Mouse (Mus musculus): ENCODE results near the gene Dnajc5.

Dnajc5 gene

DNA sequence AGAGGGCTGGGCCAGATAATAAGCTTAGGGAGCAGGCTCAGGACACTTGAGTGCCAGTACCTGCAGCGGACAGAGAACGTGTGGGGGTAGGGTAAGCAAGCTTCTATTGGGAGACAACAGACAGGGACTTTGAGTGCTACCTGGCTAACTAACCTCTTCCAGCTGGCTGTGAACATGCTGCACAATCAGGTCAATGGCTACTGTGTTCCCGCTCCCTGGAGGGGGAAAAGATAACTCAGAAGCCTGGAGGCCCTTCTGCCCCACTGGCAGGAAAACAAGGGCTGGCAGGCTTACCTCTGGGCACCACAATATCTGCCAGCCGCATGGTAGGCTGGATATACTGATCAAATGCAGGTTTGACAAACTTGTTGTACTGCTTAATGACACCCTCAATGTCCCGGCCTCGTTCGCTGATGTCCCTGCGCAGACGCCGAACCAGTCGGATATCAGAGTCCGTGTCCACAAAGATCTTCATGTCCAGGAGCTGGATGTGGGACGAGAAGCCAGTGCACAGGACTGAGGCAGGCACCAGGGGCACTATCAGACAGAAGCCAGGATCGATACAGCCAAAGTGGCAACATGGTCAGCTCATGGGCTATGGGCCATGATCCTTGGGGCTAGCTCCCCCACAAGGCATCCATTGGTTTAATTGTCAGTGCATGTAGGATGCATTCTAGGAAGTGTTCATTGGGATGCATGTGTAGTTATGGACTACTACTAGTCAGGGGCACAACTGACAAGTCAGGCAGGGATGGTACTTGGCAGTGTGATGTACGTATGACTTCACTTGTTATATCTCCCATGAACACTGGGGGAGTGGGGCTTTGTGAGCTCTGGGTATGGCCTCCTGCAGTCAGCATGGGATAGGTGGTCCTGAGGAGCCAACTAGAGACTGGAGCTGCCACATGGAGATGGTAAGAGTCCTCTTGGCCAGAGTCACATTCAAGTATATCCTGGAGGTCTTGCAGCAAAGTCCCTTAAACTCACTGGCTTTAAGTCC lies 52.9 kb downstream of the Dnajc5 start:
- peak; percentile 12 to 61 for DNase-seq (ENCODE audit: low spot score in 2 of 2)

DNA sequence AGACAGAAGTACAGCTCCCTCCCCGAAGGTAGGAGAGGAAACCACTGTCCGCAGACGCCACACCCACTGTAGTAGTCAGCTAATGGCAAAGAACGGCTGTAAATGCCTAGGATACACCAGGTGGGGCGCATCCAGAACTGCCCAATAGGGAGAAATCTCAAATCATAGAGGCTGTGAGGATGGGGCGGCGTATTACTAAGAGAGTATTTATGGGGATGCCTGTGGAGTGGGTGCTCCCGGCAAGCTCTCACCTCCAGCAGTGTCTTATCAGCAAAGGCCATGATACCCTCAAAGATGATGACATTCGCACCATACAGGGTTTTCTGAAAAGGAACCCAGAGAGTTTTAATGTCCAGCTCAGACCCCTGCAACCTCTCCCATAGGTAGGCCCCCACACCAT lies 53.7 kb downstream of the Dnajc5 start:
- peak in 1 of 2 experiments; percentile 55 for DNase-seq (ENCODE audit: low spot score in 2 of 2)

- DNase-seq (ENCODE audit: low spot score in 2 of 2) = peak in 1 of 2 experiments; percentile 58
Observed at GRCm38 (mm10) chr2:181574921-181575545, 54.7 kb downstream of the Dnajc5 start.

DNA sequence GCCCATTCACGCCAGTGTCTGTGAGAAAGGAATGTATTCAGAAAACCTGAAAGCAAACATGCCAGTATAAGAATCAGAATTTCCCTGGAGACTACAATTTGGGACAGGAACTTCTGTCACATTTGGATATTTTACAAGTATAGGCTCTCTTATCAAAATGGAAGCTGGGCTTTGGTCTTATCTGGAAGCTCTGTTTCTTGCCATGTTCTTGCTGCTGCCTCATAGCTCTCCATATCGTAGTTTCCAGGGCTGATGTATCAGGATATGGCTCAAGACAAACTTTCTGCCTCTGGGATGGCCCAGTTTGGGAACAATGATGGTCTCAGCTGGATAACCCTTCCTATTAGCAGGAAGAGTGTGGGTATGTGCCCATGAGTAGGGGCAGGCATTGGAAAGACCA lies 56.3 kb downstream of the Dnajc5 start:
- peak in 1 of 2 experiments; percentile 50 for DNase-seq (ENCODE audit: low spot score in 2 of 2)

GRCm38 (mm10) chr2:181577126-181577525 lies 56.8 kb downstream of the Dnajc5 start:
- peak in 1 of 2 experiments; percentile 55 for DNase-seq (ENCODE audit: low spot score in 2 of 2)

DNA sequence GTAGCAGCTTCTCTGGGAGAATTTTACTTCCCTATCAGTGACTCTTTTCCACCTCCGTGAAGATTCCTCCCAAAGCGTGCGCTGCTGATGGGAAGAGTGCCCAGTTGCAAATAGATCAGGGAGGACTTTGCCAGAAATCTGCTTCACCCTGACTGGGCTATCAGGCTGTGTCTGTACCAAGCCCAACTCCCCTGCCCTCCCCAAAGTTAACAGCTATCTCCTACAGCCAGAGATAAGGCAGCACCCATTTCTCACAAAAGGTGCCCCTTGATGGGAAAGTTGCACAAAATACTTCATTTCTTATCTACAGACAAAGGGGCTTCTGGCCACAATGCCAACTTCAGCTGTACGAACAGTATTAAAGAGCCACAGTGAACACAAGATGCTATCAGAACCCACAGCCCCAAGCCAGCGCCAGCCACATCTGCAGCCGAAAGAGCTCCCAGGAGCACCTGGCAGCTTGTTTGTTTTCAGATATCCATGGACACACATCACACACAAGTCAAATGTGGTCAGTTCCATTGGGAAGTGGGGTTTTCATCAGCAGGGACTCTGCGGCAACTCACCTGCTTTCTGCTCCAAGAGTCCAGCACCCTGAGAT lies 57.8 kb downstream of the Dnajc5 start:
- DNase-seq (ENCODE audit: low spot score in 2 of 2) = peak; percentile 18 to 59

DNA sequence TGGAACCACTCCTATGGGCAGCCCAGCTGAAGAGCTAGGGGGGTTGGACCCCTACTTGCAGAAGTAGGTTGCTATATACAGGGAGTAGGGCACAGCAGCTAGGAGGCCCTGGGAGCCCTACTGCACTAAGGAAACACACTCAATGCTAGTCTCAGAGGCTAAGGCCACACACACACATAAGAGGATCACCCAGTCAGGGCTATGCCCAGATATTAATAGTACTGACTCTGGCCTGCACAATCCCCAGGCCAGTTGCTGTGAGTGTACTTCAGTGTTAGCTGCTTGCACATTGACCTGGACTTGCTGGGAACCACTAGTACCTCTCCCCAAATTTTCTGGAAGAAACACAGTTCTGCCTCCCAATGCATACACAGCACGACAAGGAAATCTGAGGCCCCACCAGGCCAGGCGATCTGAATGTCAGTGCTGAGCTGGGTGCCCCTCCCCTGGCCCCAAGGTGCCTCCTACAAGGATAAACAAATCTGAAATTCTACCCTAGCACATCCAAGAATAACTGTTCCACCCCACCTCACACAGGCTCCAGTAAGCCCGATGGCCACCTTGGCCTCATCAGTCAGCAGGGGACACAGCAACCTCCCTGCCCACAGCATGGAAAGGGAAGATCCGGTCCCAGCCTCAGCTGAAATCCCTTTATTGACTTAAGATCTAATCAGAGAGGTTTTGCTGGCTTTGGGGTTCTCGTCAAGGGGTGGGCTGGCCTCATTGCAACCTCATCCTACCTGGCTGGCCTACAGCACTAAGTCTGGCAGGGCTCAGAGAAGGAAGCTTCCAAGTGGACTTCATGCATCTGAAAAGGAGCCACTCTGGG lies 58.7 kb downstream of the Dnajc5 start:
- DNase-seq (ENCODE audit: low spot score in 2 of 2) = peak; percentile 11 to 60

DNA sequence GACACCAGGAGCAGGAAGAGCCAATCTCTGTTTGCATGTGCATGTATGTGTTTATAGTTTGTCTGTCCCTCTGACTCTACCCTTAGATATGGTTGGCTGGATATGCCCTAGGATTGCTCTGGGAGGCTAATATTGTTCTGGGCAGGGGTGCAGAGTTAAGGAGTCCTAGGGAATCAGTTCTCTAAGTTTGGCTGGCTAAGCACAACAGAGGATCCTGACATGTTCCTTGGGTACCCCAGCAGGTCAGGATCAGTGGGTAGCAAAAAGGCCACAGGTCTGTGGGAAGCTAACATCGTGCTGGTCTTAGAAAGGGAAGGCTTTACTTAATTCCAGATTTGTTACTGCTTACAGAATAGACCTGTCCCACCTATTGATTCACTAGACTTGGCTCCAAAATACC lies 59.4 kb downstream of the Dnajc5 start:
- DNase-seq (ENCODE audit: low spot score in 2 of 2) = peak in 1 of 2 experiments; percentile 52

DNA sequence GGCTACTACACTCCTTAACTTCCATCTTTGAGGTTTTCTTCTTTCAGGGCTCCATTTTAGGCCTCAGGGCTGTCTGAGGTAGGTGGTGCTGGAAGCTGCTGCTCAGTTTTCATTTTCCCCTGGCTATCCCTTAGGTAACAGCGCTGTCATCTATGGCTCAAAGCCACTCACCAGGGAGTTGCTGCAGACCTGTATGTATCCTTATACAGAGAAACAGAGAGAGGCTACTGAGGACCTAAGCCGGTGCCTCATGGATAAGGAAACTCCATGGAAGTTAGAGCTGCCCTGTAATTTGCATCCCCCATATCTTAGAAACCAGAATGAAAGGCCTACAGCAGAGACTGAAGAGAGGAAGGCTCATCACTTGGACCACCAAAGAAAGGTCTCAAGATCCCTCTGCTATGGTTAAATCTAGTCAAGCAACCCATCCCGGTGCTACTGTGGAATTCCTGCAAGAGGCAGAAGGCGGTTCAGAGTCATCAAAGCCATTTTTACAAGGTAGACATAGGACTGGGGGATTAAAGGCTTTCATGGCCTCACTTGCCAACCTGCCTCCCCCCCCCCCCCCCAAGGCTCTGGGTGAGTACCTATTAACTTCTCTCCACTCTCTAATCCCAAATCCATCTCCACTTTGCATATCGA lies 60.0 kb downstream of the Dnajc5 start:
- peak in 1 of 2 experiments; percentile 53 for DNase-seq (ENCODE audit: low spot score in 2 of 2)

DNA sequence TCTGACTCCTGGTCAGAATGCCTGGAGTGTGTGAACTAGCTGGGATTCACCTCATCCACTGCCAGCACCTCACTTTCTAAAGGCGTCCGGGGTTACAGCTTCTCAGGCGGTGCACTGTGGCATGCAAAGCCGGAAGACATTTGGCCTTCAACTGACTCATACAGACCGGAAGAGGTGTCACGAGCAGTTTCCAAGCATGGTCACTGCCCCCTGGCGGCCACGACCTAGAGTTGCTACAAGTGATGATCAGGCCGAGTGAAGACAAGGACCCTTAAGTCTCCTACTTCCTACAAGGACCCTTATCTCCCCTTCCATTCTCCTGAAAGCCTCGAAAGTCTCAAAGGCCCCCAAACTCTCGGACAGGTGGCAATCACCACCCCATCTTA lies 60.7 kb downstream of the Dnajc5 start:
- peak; percentile 81 to 92 for DNase-seq (ENCODE audit: low spot score in 2 of 2)

- peak; percentile 84 to 92 for DNase-seq (ENCODE audit: low spot score in 2 of 2)
Observed at GRCm38 (mm10) chr2:181581402-181582120, 61.3 kb downstream of the Dnajc5 start.

DNA sequence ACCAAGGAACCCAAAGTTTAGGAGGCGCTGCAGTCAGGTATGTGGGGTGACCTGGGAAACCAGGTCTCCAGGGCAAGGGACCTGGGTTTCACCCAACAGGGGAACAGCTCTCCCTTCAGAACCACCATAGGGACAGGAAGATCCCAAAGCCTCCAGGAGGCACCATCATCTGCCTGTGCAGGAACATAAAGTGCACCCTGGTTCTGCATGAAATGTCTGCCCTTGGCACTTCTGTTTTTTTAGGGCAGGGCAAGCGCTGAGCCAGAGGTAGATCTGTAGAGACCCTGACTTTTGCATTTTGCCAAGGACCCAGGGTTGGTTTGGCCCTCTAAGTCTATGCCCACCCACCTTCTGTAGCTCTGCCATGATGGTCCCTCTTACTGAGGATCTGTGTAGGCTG lies 62.1 kb downstream of the Dnajc5 start:
- peak; percentile 13 to 61 for DNase-seq (ENCODE audit: low spot score in 2 of 2)

GRCm38 (mm10) chr2:181582939-181583338 lies 62.7 kb downstream of the Dnajc5 start:
- peak; percentile 11 to 53 for DNase-seq (ENCODE audit: low spot score in 2 of 2)

GRCm38 (mm10) chr2:181583460-181584257 lies 63.4 kb downstream of the Dnajc5 start:
- peak in 1 of 2 experiments; percentile 53 for DNase-seq (ENCODE audit: low spot score in 2 of 2)

- peak; percentile 11 to 60 for DNase-seq (ENCODE audit: low spot score in 2 of 2)
Observed at GRCm38 (mm10) chr2:181584411-181584942, 64.2 kb downstream of the Dnajc5 start, which contains the start of gene Uckl1. Uckl1 (minus strand) TSS chr2:181584892.

GRCm38 (mm10) chr2:181585506-181585905 lies 65.2 kb downstream of the Dnajc5 start:
- DNase-seq (ENCODE audit: low spot score in 2 of 2) = peak in 1 of 2 experiments; percentile 57

DNA sequence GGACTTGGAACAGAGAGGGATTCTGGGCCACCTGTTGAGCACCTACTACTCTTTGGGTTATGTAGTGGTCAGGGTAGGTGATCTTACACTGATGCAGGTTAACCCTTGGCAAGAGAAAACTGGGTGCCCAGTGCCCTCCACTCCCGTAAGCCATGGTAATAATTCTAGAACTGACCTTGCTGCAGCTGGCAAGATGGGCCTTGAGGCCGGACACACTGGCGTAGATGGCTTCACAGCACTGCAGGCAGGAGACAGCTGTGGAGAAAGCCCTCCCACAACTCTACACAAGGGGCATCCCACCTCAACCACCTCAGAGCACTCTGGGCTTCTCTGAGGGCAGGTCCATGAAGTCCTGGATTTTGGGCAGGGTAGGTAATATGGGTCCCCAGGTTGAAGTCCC lies 65.8 kb downstream of the Dnajc5 start:
- peak in 1 of 2 experiments; percentile 57 for DNase-seq (ENCODE audit: low spot score in 2 of 2)

GRCm38 (mm10) chr2:181587796-181588195 lies 67.5 kb downstream of the Dnajc5 start:
- peak; percentile 12 to 58 for DNase-seq (ENCODE audit: low spot score in 2 of 2)

DNA sequence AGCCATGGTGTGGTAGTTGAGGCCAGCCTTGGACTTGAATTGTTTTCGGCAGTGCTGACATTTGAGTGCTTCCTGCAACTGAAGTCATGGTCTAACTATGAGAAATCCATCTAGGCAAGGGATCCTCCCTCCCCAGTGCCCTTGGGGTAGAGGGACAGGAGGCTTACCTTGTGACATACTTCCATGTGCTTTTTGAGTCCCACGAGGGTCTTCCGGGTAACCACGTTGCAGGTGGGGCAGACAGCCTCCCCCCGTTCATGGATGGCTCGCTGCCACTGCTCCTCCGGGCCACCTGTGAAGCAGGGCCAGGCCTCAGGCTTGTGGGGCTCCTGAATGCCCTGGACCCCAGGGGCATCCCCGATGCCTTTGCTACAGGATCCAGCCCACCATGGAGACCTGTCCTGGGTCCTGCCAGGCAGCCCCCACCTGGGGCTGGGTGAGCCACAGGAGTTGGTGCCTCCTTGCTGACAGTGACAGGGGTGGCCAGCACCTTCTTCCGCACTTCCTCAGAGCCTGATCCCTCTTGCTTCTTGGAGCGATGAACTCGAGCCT lies 68.0 kb downstream of the Dnajc5 start:
- peak in 1 of 2 experiments; percentile 11 for DNase-seq (ENCODE audit: low spot score in 2 of 2)
